Mouse (Mus musculus): ENCODE measurements at regions not wholly inside any gene's neighbourhood (a gene's known extent, or its start where the extent isn't known, plus 50 kb on each side); places are given as distances from the start of the nearest gene placed in this dataset.
"Not testable (repeated sequence)": the region's sequence is repeated elsewhere in the genome, so short reads cannot be mapped to it uniquely, and the experiment has no call there.

DNA sequence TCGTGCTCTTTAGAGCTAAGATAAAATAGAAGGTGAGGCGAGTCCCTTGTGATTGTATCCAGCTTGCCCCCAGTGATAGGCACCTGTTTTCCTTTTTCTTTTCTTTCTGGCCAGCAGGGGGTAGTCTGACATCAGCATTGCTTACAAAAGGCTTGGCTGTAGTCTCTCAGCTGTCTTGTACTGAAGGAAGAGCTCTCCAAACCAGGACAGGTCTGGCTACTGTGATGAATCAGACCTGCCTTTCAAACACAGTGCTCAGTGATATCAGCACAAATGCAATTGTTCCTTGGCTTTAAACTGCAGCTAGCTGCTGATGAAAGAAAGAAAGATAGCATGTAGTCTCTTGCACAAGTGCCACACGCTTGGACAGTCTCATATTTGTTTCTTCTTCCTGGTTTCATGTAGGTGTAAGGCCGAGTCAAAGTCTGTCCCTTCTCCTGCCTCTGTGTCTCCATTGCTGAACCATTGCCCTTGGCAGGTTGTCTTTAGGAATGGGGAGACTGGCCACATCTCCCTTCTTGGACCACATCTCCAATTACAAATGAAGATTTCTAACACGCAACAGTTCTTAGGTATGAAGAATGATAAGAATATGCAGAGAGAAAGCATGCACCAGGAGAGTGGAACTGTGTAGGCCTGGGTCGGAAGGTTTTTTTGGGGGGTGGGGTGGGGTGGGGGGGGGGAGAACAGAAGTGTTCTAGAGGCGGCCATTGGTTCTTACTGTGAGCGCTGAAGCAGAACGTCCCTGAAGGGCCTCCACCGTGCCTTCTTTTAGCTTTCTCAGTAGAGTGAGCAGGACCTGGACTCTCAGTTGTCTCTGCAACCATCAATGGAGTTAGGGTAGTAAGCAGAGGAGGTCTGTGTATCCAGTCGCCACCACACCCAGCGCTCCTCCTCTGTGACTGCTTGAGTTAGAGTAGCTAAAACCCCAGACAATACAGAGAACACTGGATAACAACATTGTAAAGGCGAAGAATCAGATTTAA is 200.9 kb downstream of the Faxc start:
- DNase-seq (ENCODE audit: low read depth) = peak; percentile 89
- TF ChIP-seq POLR2A (IDR thresholded peaks at IDR 0.05; ENCODE audit: borderline replicate concordance, extremely low read depth, insufficient read depth, insufficient read length, poor library complexity, severe bottlenecking) (no peak), CTCF (IDR thresholded peaks at IDR 0.05; ENCODE audit: borderline replicate concordance, extremely low read depth, insufficient read depth, insufficient read length) (peak; percentile 74; the same call in 1 of the 2 replicates)

- DNase-seq (ENCODE audit: low read depth) = peak; percentile 51
- TF ChIP-seq CTCF (IDR thresholded peaks at IDR 0.05; ENCODE audit: borderline replicate concordance, extremely low read depth, insufficient read depth, insufficient read length) = no peak
- no peak for TF ChIP-seq POLR2A (IDR thresholded peaks at IDR 0.05; ENCODE audit: borderline replicate concordance, extremely low read depth, insufficient read depth, insufficient read length, poor library complexity, severe bottlenecking)
Observed at GRCm38 (mm10) chr4:22133547-22134495, 202.7 kb downstream of the Faxc start.

- TF ChIP-seq POLR2A (IDR thresholded peaks at IDR 0.05; ENCODE audit: borderline replicate concordance, extremely low read depth, insufficient read depth, insufficient read length, poor library complexity, severe bottlenecking) (no peak), CTCF (IDR thresholded peaks at IDR 0.05; ENCODE audit: borderline replicate concordance, extremely low read depth, insufficient read depth, insufficient read length) (no peak)
- peak; percentile 33 for DNase-seq (ENCODE audit: low read depth)
Observed at GRCm38 (mm10) chr4:22140122-22140521, 209.0 kb downstream of the Faxc start.

DNA sequence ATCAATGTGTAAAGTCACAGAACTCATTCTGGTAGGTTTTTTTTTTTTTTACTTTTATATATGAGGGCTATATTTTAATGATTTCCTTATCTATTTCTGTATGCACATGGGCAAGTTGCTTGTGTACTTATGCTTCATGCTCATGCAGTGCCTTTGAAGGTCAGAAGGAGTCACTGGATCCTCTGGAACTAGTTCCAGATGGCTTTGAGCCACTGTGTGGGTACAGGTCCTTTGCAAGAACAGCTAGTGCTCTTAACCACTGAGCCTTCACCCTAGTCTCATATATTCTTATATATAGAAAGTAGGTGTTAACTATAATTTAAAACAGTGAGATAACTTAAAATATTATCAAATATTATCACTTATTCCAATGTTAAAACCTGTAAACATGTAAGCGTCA is 212.4 kb downstream of the Faxc start:
- TF ChIP-seq CTCF (IDR thresholded peaks at IDR 0.05; ENCODE audit: borderline replicate concordance, extremely low read depth, insufficient read depth, insufficient read length) = no peak
- no peak for TF ChIP-seq POLR2A (IDR thresholded peaks at IDR 0.05; ENCODE audit: borderline replicate concordance, extremely low read depth, insufficient read depth, insufficient read length, poor library complexity, severe bottlenecking)
- DNase-seq (ENCODE audit: low read depth) = no peak

GRCm38 (mm10) chr4:22144834-22145233 is 212.5 kb upstream of the Fbxl4 start:
- DNase-seq (ENCODE audit: low read depth) = not testable (repeated sequence)

- DNase-seq (ENCODE audit: low read depth) = no peak
- no peak for TF ChIP-seq POLR2A (IDR thresholded peaks at IDR 0.05; ENCODE audit: borderline replicate concordance, extremely low read depth, insufficient read depth, insufficient read length, poor library complexity, severe bottlenecking)
- TF ChIP-seq CTCF (IDR thresholded peaks at IDR 0.05; ENCODE audit: borderline replicate concordance, extremely low read depth, insufficient read depth, insufficient read length) = no peak
Observed at GRCm38 (mm10) chr4:22146648-22147409, 210.5 kb upstream of the Fbxl4 start.

GRCm38 (mm10) chr4:22151899-22152493 is 205.3 kb upstream of the Fbxl4 start:
- TF ChIP-seq CTCF (IDR thresholded peaks at IDR 0.05; ENCODE audit: borderline replicate concordance, extremely low read depth, insufficient read depth, insufficient read length) (no peak), POLR2A (IDR thresholded peaks at IDR 0.05; ENCODE audit: borderline replicate concordance, extremely low read depth, insufficient read depth, insufficient read length, poor library complexity, severe bottlenecking) (no peak)
- peak; percentile 56 for DNase-seq (ENCODE audit: low read depth)

- TF ChIP-seq CTCF (IDR thresholded peaks at IDR 0.05; ENCODE audit: borderline replicate concordance, extremely low read depth, insufficient read depth, insufficient read length) = no peak
- no peak for TF ChIP-seq POLR2A (IDR thresholded peaks at IDR 0.05; ENCODE audit: borderline replicate concordance, extremely low read depth, insufficient read depth, insufficient read length, poor library complexity, severe bottlenecking)
- peak; percentile 24 for DNase-seq (ENCODE audit: low read depth)
Observed at GRCm38 (mm10) chr4:22152971-22153544, 204.3 kb upstream of the Fbxl4 start.

GRCm38 (mm10) chr4:22153620-22154019 is 203.7 kb upstream of the Fbxl4 start:
- TF ChIP-seq POLR2A (IDR thresholded peaks at IDR 0.05; ENCODE audit: borderline replicate concordance, extremely low read depth, insufficient read depth, insufficient read length, poor library complexity, severe bottlenecking) (no peak), CTCF (IDR thresholded peaks at IDR 0.05; ENCODE audit: borderline replicate concordance, extremely low read depth, insufficient read depth, insufficient read length) (no peak)
- DNase-seq (ENCODE audit: low read depth) = peak; percentile 54

GRCm38 (mm10) chr4:22186422-22186821 is 170.9 kb upstream of the Fbxl4 start:
- DNase-seq (ENCODE audit: low read depth) = peak; percentile 23
- TF ChIP-seq POLR2A (IDR thresholded peaks at IDR 0.05; ENCODE audit: borderline replicate concordance, extremely low read depth, insufficient read depth, insufficient read length, poor library complexity, severe bottlenecking) = no peak
- TF ChIP-seq CTCF (IDR thresholded peaks at IDR 0.05; ENCODE audit: borderline replicate concordance, extremely low read depth, insufficient read depth, insufficient read length) = no peak
